Mouse (Mus musculus) spleen, adult 2 months (tissue): Measurements from ENCODE around the gene Cachd1.

ENCODE experiments used
- CTCF ChIP-seq: fragments of 200-500 bp; IDR thresholded peaks from 2 replicates; pipeline ENCODE4 v1.5.1; 2011; ENCODE audit warnings: mild to moderate bottlenecking, inconsistent platforms; ENCODE audit not compliant: insufficient read depth, insufficient read length, insufficient replicate concordance; ENCODE audit errors: extremely low read depth
- POLR2A ChIP-seq: fragments of 200-500 bp; IDR thresholded peaks from 2 replicates; pipeline ENCODE4 v1.6.1; 2011; ENCODE audit warnings: low read depth, low read length, inconsistent platforms

DNA sequence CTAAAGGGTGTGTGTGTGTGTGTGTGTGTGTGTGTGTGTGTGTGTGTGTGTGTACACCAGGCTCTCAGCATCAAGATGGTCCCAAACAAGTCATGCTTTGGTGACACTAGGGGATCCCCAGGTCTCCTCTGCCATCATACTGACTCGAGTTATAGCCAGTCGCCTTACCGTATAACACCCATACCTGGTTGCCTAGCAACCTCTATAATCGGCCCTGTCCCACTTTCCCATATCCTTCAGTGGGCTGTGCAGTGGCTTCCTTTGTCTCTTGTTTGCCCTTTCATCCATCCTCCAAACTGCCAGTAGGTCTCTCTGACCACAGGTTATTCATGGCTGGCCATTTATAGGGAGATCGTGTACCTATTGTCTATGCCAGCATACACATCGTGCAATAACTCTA is 224.6 kb downstream of the Cachd1 start:
- TF ChIP-seq CTCF = no peak
- TF ChIP-seq POLR2A = no peak
